ENCODE assay signal across 20 mouse cellular contexts in genomic region chr2:161767528-161767927, GRCm38 (mm10).
DNase-seq lines count a peak whose midpoint lies in the region; ATAC-seq and TF ChIP-seq lines count a peak whose summit lies in the region.
"Had no signal": no experiment of that assay in that cellular context is flagged by ENCODE, and none has a peak within 500 bp of the region (broad histone marks: within the 10 kb centered on the region; RNA-seq: fewer than 3 reads in every experiment).

No protein-coding gene starts in this region.

- no peaks in the 10 kb centered on the region for H3K4me1 ChIP-seq in forebrain, embryonic 14.5 days (ENCODE audit: control insufficient read depth, insufficient read depth, low read length)
- H3K4me1 ChIP-seq in forebrain, embryonic 11.5 days (replicated peaks; ENCODE audit: control insufficient read depth, insufficient read depth, low read length) = no peaks in the 10 kb centered on the region
- H3K4me1 ChIP-seq in forebrain, postnatal 0 days (ENCODE audit: insufficient read depth) = no peaks in the 10 kb centered on the region
- H3K4me1 ChIP-seq in forebrain, embryonic 12.5 days = no peaks in the 10 kb centered on the region
- H3K4me1 ChIP-seq: embryonic facial prominence, embryonic 13.5 days; embryonic facial prominence, embryonic 15.5 days had no signal

- TF ChIP-seq POLR2A in brain, embryonic 14.5 days (IDR thresholded peaks at IDR 0.05; ENCODE audit: borderline replicate concordance, extremely low read depth, insufficient read depth, insufficient read length, poor library complexity, severe bottlenecking) = no peak

- WGBS in forebrain, embryonic 14.5 days = 89% methylated on average over 2 of the region's 2 CpGs
- WGBS in forebrain, embryonic 11.5 days = 89% methylated on average over 2 of the region's 2 CpGs
- 54% methylated on average over 2 of the region's 2 CpGs for WGBS in forebrain, postnatal 0 days
- WGBS in forebrain, embryonic 12.5 days = 84% methylated on average over 2 of the region's 2 CpGs

- no peak overlapping the region for H3K4me2 ChIP-seq in forebrain, embryonic 14.5 days (ENCODE audit: low read length)
- H3K4me2 ChIP-seq in forebrain, embryonic 11.5 days (ENCODE audit: low read depth, low read length, severe bottlenecking) = no peak overlapping the region
- H3K4me2 ChIP-seq in forebrain, postnatal 0 days (ENCODE audit: low read depth) = no peak overlapping the region
- H3K4me2 ChIP-seq in forebrain, embryonic 12.5 days = no peak overlapping the region
- H3K4me2 ChIP-seq: embryonic facial prominence, embryonic 13.5 days; embryonic facial prominence, embryonic 15.5 days had no signal

- H3K27me3 ChIP-seq in forebrain, embryonic 14.5 days (replicated peaks; ENCODE audit: control insufficient read depth, insufficient read depth, low read length) = no peaks in the 10 kb centered on the region
- no peaks in the 10 kb centered on the region for H3K27me3 ChIP-seq in forebrain, embryonic 11.5 days (ENCODE audit: control insufficient read depth, insufficient read depth, low read length)
- H3K27me3 ChIP-seq in forebrain, postnatal 0 days (ENCODE audit: insufficient read depth, low read length) = no peaks in the 10 kb centered on the region
- H3K27me3 ChIP-seq in forebrain, embryonic 12.5 days = no peaks in the 10 kb centered on the region
- H3K27me3 ChIP-seq: embryonic facial prominence, embryonic 13.5 days; embryonic facial prominence, embryonic 15.5 days had no signal

- DNase-seq in forebrain, embryonic 14.5 days (ENCODE audit: low spot score) = peak; percentile 53
- no peak for DNase-seq in forebrain, embryonic 11.5 days (ENCODE audit: low spot score)
- DNase-seq in forebrain, postnatal 0 days = peak; percentile 56
- DNase-seq in layer of hippocampus, adult 9-11 months = peak; percentile 8
- no peak for DNase-seq in layer of hippocampus, adult 8-10 months (ENCODE audit: low spot score in 2 of 2)
- DNase-seq in brain, embryonic 14.5 days (ENCODE audit: low read depth) = peak; percentile 54
- no peak for DNase-seq in embryo, embryonic 10 days (ENCODE audit: low spot score)
- DNase-seq: adrenal gland, adult 2 months; adrenal gland, postnatal 10 days; adrenal gland, postnatal 25 days; cerebellum, adult 11-12 months; cerebellum, adult 2 months; cerebellum, adult 9-10 months; cerebellum, postnatal 10 days; cerebellum, postnatal 25 days; embryo, embryonic 11 days had no signal

- no peak for ATAC-seq in forebrain, embryonic 14.5 days
- no peak for ATAC-seq in forebrain, embryonic 11.5 days (replicated peaks; ENCODE audit: low FRiP score)
- peak; percentile 69 for ATAC-seq in forebrain, postnatal 0 days
- ATAC-seq in forebrain, embryonic 12.5 days (ENCODE audit: low FRiP score) = no peak

- TF ChIP-seq CTCF in forebrain, postnatal 0 days (IDR thresholded peaks at IDR 0.05; ENCODE audit: low read depth) = no peak
- TF ChIP-seq CTCF in brain, embryonic 14.5 days (IDR thresholded peaks at IDR 0.05; ENCODE audit: borderline replicate concordance, extremely low read depth, insufficient read depth, insufficient read length) = no peak

- H3K4me3 ChIP-seq in forebrain, embryonic 14.5 days (ENCODE audit: low read depth, low read length) = no peak overlapping the region
- H3K4me3 ChIP-seq in forebrain, embryonic 11.5 days (ENCODE audit: low read depth, low read length) = no peak overlapping the region
- no peak overlapping the region for H3K4me3 ChIP-seq in forebrain, postnatal 0 days (ENCODE audit: low read depth, low read length)
- H3K4me3 ChIP-seq in forebrain, embryonic 12.5 days (replicated peaks) = no peak overlapping the region
- H3K4me3 ChIP-seq: embryonic facial prominence, embryonic 13.5 days; embryonic facial prominence, embryonic 15.5 days; erythroblast, embryonic 14.5 days had no signal

- H3K36me3 ChIP-seq in forebrain, embryonic 14.5 days (ENCODE audit: control insufficient read depth, insufficient read depth, low read length) = no peaks in the 10 kb centered on the region
- no peaks in the 10 kb centered on the region for H3K36me3 ChIP-seq in forebrain, embryonic 11.5 days (ENCODE audit: control insufficient read depth, insufficient read depth, low read length)
- H3K36me3 ChIP-seq in forebrain, postnatal 0 days (ENCODE audit: insufficient read depth) = no peaks in the 10 kb centered on the region
- H3K36me3 ChIP-seq in forebrain, embryonic 12.5 days (replicated peaks) = no peaks in the 10 kb centered on the region
- H3K36me3 ChIP-seq: embryonic facial prominence, embryonic 13.5 days; embryonic facial prominence, embryonic 15.5 days had no signal

- no peaks in the 10 kb centered on the region for H3K9me3 ChIP-seq in forebrain, embryonic 14.5 days (replicated peaks; ENCODE audit: control insufficient read depth, low read length)
- H3K9me3 ChIP-seq in forebrain, embryonic 11.5 days (ENCODE audit: control insufficient read depth, low read length) = no peaks in the 10 kb centered on the region
- no peaks in the 10 kb centered on the region for H3K9me3 ChIP-seq in forebrain, postnatal 0 days (ENCODE audit: low read length)
- H3K9me3 ChIP-seq in forebrain, embryonic 12.5 days = no peaks in the 10 kb centered on the region
- H3K9me3 ChIP-seq: embryonic facial prominence, embryonic 13.5 days; embryonic facial prominence, embryonic 15.5 days had no signal

- H3K9ac ChIP-seq in forebrain, embryonic 14.5 days (ENCODE audit: low read length) = no peak overlapping the region
- H3K9ac ChIP-seq in forebrain, embryonic 11.5 days (ENCODE audit: low read length) = no peak overlapping the region
- H3K9ac ChIP-seq in forebrain, postnatal 0 days = no peak overlapping the region
- H3K9ac ChIP-seq in forebrain, embryonic 12.5 days = no peak overlapping the region
- H3K9ac ChIP-seq: embryonic facial prominence, embryonic 13.5 days; embryonic facial prominence, embryonic 15.5 days had no signal

- H3K27ac ChIP-seq in forebrain, embryonic 14.5 days (ENCODE audit: low read depth, low read length) = no peak overlapping the region
- no peak overlapping the region for H3K27ac ChIP-seq in forebrain, embryonic 11.5 days (ENCODE audit: low read depth, low read length)
- no peak overlapping the region for H3K27ac ChIP-seq in forebrain, postnatal 0 days (ENCODE audit: low read depth, low read length)
- no peak overlapping the region for H3K27ac ChIP-seq in forebrain, embryonic 12.5 days
- H3K27ac ChIP-seq: embryonic facial prominence, embryonic 13.5 days; embryonic facial prominence, embryonic 15.5 days had no signal

Comparison
In these comparisons a context has a peak if more than half of its experiments do, and no peak if none do; other contexts are left out.
1. DNase-seq: peak in forebrain, embryonic 14.5 days (single experiment), forebrain, postnatal 0 days (single experiment), layer of hippocampus, adult 9-11 months (single experiment) and brain, embryonic 14.5 days (single experiment); none in forebrain, embryonic 11.5 days (single experiment), layer of hippocampus, adult 8-10 months (0 of 2) and embryo, embryonic 10 days (single experiment).